Mouse (Mus musculus) CH12.LX (cell line): Measurements from ENCODE around the gene Gm17087. TPM values are rescaled to one million over a fixed set of nuclear protein-coding genes. Genes with fewer than 3 reads are reported as not detected.

Source experiments
- DNase-seq: peaks from one replicate; pipeline ENCODE4 v3.0.0-alpha.2; 2013; ENCODE audit errors: extremely low read depth
- H3K27ac ChIP-seq: 2 replicates; pipeline ENCODE4 v1.5.1; 2012; ENCODE audit warnings: low read depth, mild to moderate bottlenecking, control low read depth, moderate library complexity; ENCODE audit not compliant: insufficient read depth
- H3K27me3 ChIP-seq: replicated peaks from 2 replicates; pipeline ENCODE3; 2012; ENCODE audit warnings: inconsistent platforms
- H3K36me3 ChIP-seq, 2 experiments: replicated peaks in 1 of 2; 2 replicates each; pipeline versions ENCODE3 to v1.6.1; 2012; ENCODE audit warnings: inconsistent platforms in 1 of 2, low read length in 1 of 2, mild to moderate bottlenecking in 1 of 2, mixed read lengths in 1 of 2, moderate library complexity in 1 of 2; ENCODE audit not compliant: control insufficient read depth in 1 of 2, insufficient read depth in 1 of 2
- H3K4me1 ChIP-seq, 2 experiments: 2 replicates each; pipeline ENCODE4 v1.6.1; 2012; ENCODE audit warnings: inconsistent platforms in 1 of 2, moderate library complexity in 1 of 2; ENCODE audit not compliant: insufficient read depth in 2 of 2, control insufficient read depth in 1 of 2
- H3K4me2 ChIP-seq: 2 replicates; pipeline ENCODE4 v1.6.1; 2012; ENCODE audit warnings: low read depth, mild to moderate bottlenecking, control low read depth; ENCODE audit not compliant: poor library complexity, insufficient read depth, severe bottlenecking
- H3K4me3 ChIP-seq, 3 experiments: fragments of 150-350 bp in 1 of 3; sonication (generic) in 1 of 3; replicated peaks in 1 of 3; 2 replicates each; pipeline versions ENCODE3 to v1.5.1; 2011 to 2012; ENCODE audit warnings: low read depth in 2 of 3, low read length in 2 of 3, mild to moderate bottlenecking in 2 of 3, moderate library complexity in 2 of 3, control low read depth in 1 of 3, improper control_type of control experiment in 1 of 3, inconsistent platforms in 1 of 3, mixed read lengths in 1 of 3; ENCODE audit not compliant: poor library complexity in 1 of 3
- H3K79me2 ChIP-seq: replicated peaks from 2 replicates; pipeline ENCODE4 v1.6.1; 2012; ENCODE audit warnings: mild to moderate bottlenecking, moderate library complexity; ENCODE audit not compliant: control insufficient read depth, poor library complexity, insufficient read depth, severe bottlenecking; ENCODE audit errors: extremely low read depth
- H3K9ac ChIP-seq: 2 replicates; pipeline ENCODE4 v1.6.1; 2012; ENCODE audit warnings: low read depth, mild to moderate bottlenecking, control low read depth, moderate library complexity; ENCODE audit not compliant: insufficient read depth
- H3K9me3 ChIP-seq: replicated peaks from 2 replicates; pipeline ENCODE3; 2012; ENCODE audit warnings: low read length, inconsistent platforms, mixed read lengths
- BHLHE40 ChIP-seq: IDR thresholded peaks from 2 replicates; pipeline ENCODE4 v1.6.1; 2011; ENCODE audit warnings: mild to moderate bottlenecking, low read depth, low read length, improper control_type of control experiment
- CHD2 ChIP-seq: IDR thresholded peaks from 2 replicates; pipeline ENCODE4 v1.6.1; 2011; ENCODE audit warnings: low read length, improper control_type of control experiment
- ELF1 ChIP-seq: IDR thresholded peaks from 2 replicates; pipeline ENCODE4 v1.6.1; 2014; ENCODE audit warnings: low read depth, mild to moderate bottlenecking, inconsistent platforms, low read length, improper control_type of control experiment
- EP300 ChIP-seq: IDR thresholded peaks from 2 replicates; pipeline ENCODE4 v1.6.1; 2011; ENCODE audit warnings: low read length, improper control_type of control experiment
- HCFC1 ChIP-seq: IDR thresholded peaks from 2 replicates; pipeline ENCODE4 v1.6.1; 2012; ENCODE audit warnings: low read depth, mild to moderate bottlenecking, inconsistent platforms, low read length, improper control_type of control experiment
- IRF4 ChIP-seq: IDR thresholded peaks from 2 replicates; pipeline ENCODE4 v1.6.1; 2014; ENCODE audit warnings: low read depth, mild to moderate bottlenecking, inconsistent platforms, low read length, improper control_type of control experiment
- JUN ChIP-seq: IDR thresholded peaks from 2 replicates; pipeline ENCODE4 v1.6.1; 2011; ENCODE audit warnings: low read depth, mild to moderate bottlenecking, low read length, improper control_type of control experiment, moderate library complexity; ENCODE audit not compliant: insufficient read depth
- JUND ChIP-seq: conservative IDR thresholded peaks from 2 replicates; pipeline ENCODE4 v1.6.1; 2011; ENCODE audit warnings: low read depth, low read length, improper control_type of control experiment
- MAFK ChIP-seq: IDR thresholded peaks from 2 replicates; pipeline ENCODE4 v1.6.1; 2011; ENCODE audit warnings: low read length, improper control_type of control experiment; ENCODE audit not compliant: insufficient replicate concordance
- MAX ChIP-seq: IDR thresholded peaks from 2 replicates; pipeline ENCODE4 v1.6.1; 2011; ENCODE audit warnings: low read length, improper control_type of control experiment
- MAZ ChIP-seq: IDR thresholded peaks from 2 replicates; pipeline ENCODE4 v1.6.1; 2012; ENCODE audit warnings: low read depth, mild to moderate bottlenecking, inconsistent platforms, low read length, improper control_type of control experiment, moderate library complexity
- MEF2A ChIP-seq: IDR thresholded peaks from 2 replicates; pipeline ENCODE4 v1.6.1; 2014; ENCODE audit warnings: low read depth, mild to moderate bottlenecking, inconsistent platforms, low read length, improper control_type of control experiment, borderline replicate concordance
- MXI1 ChIP-seq: IDR thresholded peaks from 2 replicates; pipeline ENCODE4 v1.6.1; 2011; ENCODE audit warnings: mild to moderate bottlenecking, low read depth, low read length, improper control_type of control experiment
- MYC ChIP-seq: IDR thresholded peaks from 2 replicates; pipeline ENCODE4 v1.6.1; 2011; ENCODE audit warnings: low read depth, mild to moderate bottlenecking, improper control_type of control experiment, low read length
- NELFE ChIP-seq: IDR thresholded peaks from 2 replicates; pipeline ENCODE4 v1.6.1; 2011; ENCODE audit warnings: low read depth, low read length, improper control_type of control experiment
- NRF1 ChIP-seq: IDR thresholded peaks from 2 replicates; pipeline ENCODE4 v1.6.1; 2014; ENCODE audit warnings: low read depth, mild to moderate bottlenecking, inconsistent platforms, low read length, improper control_type of control experiment, moderate library complexity
- POLR2A ChIP-seq: IDR thresholded peaks from 2 replicates; pipeline ENCODE4 v1.6.1; 2011; ENCODE audit warnings: low read depth, mild to moderate bottlenecking, improper control_type of control experiment, low read length
- POLR2AphosphoS2 ChIP-seq: IDR thresholded peaks from 2 replicates; pipeline ENCODE4 v1.6.1; 2011; ENCODE audit warnings: low read depth, low read length, improper control_type of control experiment
- RCOR1 ChIP-seq: conservative IDR thresholded peaks from 2 replicates; pipeline ENCODE4 v1.6.1; 2012; ENCODE audit warnings: low read depth, mild to moderate bottlenecking, inconsistent platforms, low read length, improper control_type of control experiment
- ZKSCAN1 ChIP-seq: IDR thresholded peaks from 2 replicates; pipeline ENCODE4 v1.6.1; 2012; ENCODE audit warnings: low read depth, inconsistent platforms, low read length, improper control_type of control experiment, borderline replicate concordance
- ZNF384 ChIP-seq: IDR thresholded peaks from 2 replicates; pipeline ENCODE4 v1.6.1; 2012; ENCODE audit warnings: low read depth, low read length, improper control_type of control experiment, inconsistent platforms
- dilution Hi-C: fragments of 300-500 bp; cut with MboI; formaldehyde crosslinking; loops from 2 replicates; pipeline ENCODE4 v1.14.3; 2020; ENCODE audit warnings: low sequenced_read_pairs; ENCODE audit not compliant: extremely low pct_unique_long_range_greater_than_20kb, extremely low pct_ligation_motif_present
- in situ Hi-C: fragments of 300-500 bp; cut with MboI; formaldehyde crosslinking; loops from 3 replicates; pipeline ENCODE4 v1.14.3; 2019; ENCODE audit warnings: low sequenced_read_pairs, low pct_ligation_motif_present, low pct_unique_long_range_greater_than_20kb, mixed read lengths
- polyA plus RNA-seq: library from polyadenylated mRNA; unstranded; fragments of >175 nt; gene quantifications from 2 replicates; pipeline ENCODE4 v1.2.1, GENCODE M21; 2012; ENCODE audit warnings: low read depth; ENCODE audit not compliant: insufficient read length
- total RNA-seq, 2 experiments: library from RNA; depleted of rRNA; stranded (reverse); fragments of 300-350 nt in 1 of 2; fragments of >200 nt in 1 of 2; gene quantifications; 2 replicates each; pipeline ENCODE4 v1.2.3; 2012 to 2014

Gm17087 gene
- total and polyA plus RNA-seq, 3 experiments: 1.2 TPM; not detected in 2

DNA sequence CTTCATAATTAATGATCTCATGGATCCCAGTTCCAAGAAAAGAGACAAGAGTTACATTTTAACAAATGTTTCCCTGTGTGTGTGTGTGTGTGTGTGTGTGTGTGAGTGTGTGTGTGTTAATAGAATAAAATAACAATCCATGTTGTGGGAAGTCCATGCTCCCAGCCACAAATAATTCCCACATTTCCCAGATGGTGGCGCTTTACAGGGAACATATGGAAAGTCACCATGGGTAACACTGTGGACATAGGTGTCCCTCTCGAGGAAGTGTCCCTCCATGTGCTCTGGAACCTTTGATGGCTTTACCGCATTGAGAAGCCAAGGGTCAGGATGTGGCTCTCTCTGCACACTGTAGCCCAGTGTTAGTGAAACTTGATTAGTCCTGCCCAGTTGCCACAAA lies 38.1 kb downstream of the Gm17087 start:
- no peaks in the 10 kb centered on the region for H3K79me2 ChIP-seq
- no peak for TF ChIP-seq MXI1
- TF ChIP-seq ELF1: no peak
- no peak for TF ChIP-seq POLR2AphosphoS2
- TF ChIP-seq MAX: no peak
- TF ChIP-seq BHLHE40: no peak
- TF ChIP-seq NRF1: no peak
- no peak for TF ChIP-seq MAZ
- TF ChIP-seq MYC: no peak
- TF ChIP-seq ZKSCAN1: no peak
- TF ChIP-seq IRF4: no peak
- no peak for TF ChIP-seq MEF2A
- no peak for TF ChIP-seq CHD2
- TF ChIP-seq JUN: no peak
- TF ChIP-seq HCFC1: no peak
- TF ChIP-seq RCOR1: no peak
- TF ChIP-seq NELFE: no peak
- no peak for TF ChIP-seq MAFK
- dilution Hi-C loops: no loop called here

DNA sequence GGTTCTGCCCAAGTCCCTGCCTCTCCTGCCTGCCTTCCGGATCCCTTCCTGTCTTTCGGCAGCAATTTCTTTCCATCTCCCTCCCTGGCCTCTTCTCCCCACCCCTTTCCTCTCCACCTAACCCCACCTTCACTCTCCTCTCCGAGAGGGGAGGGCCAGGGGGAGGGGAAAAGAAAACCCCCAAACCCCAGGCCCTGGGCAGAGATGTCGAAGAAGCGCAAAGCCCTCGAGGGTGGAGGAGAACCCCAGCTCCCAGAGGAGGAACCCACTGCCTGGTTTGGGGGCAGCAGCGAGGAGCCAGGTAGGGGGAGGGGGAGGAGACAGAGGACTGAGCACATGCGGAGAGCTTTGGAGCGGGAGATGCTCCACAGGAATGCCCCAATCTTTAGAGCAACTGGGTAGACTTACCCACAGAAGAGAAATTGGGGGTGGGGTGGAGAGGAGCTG lies 39.9 kb downstream of the Gm17087 start:
- Histone ChIP-seq H3K79me2 (no peaks in the 10 kb centered on the region), H3K36me3 (no peaks in the 10 kb centered on the region), H3K9me3 (no peaks in the 10 kb centered on the region), H3K27ac (no peak overlapping the region), H3K27me3 (peaks cover 48% of the 10 kb centered on the region), H3K4me2 (no peak overlapping the region), H3K4me3 (no peak overlapping the region), H3K4me1 (peaks cover 5 to 8% of the 10 kb centered on the region in 2 experiments), H3K9ac (no peak overlapping the region)
- in situ Hi-C loops: no loop called here
- DNase-seq: no peak
- dilution Hi-C loops: no loop called here
- TF ChIP-seq JUND (no peak), EP300 (no peak), ELF1 (no peak), CHD2 (no peak), ZNF384 (no peak), POLR2A (no peak)

More for the DNA sequence above, 38.1 kb downstream of the Gm17087 start:
- DNase-seq: no peak
- no peaks in the 10 kb centered on the region for H3K36me3 ChIP-seq
- no peaks in the 10 kb centered on the region for H3K9me3 ChIP-seq
- no peak overlapping the region for H3K4me2 ChIP-seq
- H3K9ac ChIP-seq: no peak overlapping the region
- peaks cover 31% of the 10 kb centered on the region for H3K27me3 ChIP-seq
- no peak overlapping the region for H3K4me3 ChIP-seq
- no peak overlapping the region for H3K27ac ChIP-seq
- in situ Hi-C loops: no loop called here
- peaks cover 5 to 8% of the 10 kb centered on the region in 2 experiments for H3K4me1 ChIP-seq
